Comparison of ENCODE assay signal across 12 mouse cellular contexts in genomic region chr2:117587381-117587780, GRCm38 (mm10).
DNase-seq lines count a peak whose midpoint lies in the region; ATAC-seq lines count a peak whose summit lies in the region.
"Had no signal": no experiment of that assay in that cellular context is flagged by ENCODE, and none has a peak within 500 bp of the region (broad histone marks: within the 10 kb centered on the region; RNA-seq: fewer than 3 reads in every experiment).

No protein-coding gene starts in this region.

- peak; percentile 10 to 24 for DNase-seq in heart, adult 18-20 months
- peak; percentile 16 for DNase-seq in urinary bladder, postnatal 14 days (ENCODE audit: low spot score)
- no peak for DNase-seq in urinary bladder, postnatal 10 days (ENCODE audit: low spot score)
- DNase-seq in kidney, postnatal 25 days, result peak; percentile 23 to 38
- DNase-seq in skeletal muscle tissue, adult 2 months (ENCODE audit: low read depth, low spot score), result peak; percentile 28
- no peak for DNase-seq in frontal cortex, postnatal 36 days (ENCODE audit: low spot score in 2 of 2)

- H3K27me3 ChIP-seq in heart, embryonic 12.5 days (replicated peaks), result no peaks in the 10 kb centered on the region
- H3K27me3 ChIP-seq in forebrain, embryonic 12.5 days, result no peaks in the 10 kb centered on the region
- H3K27me3 ChIP-seq: embryonic facial prominence, embryonic 13.5 days; hindbrain, embryonic 13.5 days; liver, embryonic 12.5 days had no signal

- peaks cover 11% of the 10 kb centered on the region for H3K4me1 ChIP-seq in heart, embryonic 12.5 days (replicated peaks)
- H3K4me1 ChIP-seq in forebrain, embryonic 12.5 days, result no peaks in the 10 kb centered on the region
- H3K4me1 ChIP-seq: embryonic facial prominence, embryonic 13.5 days; hindbrain, embryonic 13.5 days; liver, embryonic 12.5 days had no signal

- no peak overlapping the region for H3K4me2 ChIP-seq in heart, embryonic 12.5 days
- H3K4me2 ChIP-seq in forebrain, embryonic 12.5 days, result no peak overlapping the region
- H3K4me2 ChIP-seq: embryonic facial prominence, embryonic 13.5 days; hindbrain, embryonic 13.5 days; liver, embryonic 12.5 days had no signal

- 67% methylated on average over 3 of the region's 3 CpGs for WGBS in heart, embryonic 12.5 days
- WGBS in forebrain, embryonic 12.5 days, result 77% methylated on average over 3 of the region's 3 CpGs

- H3K36me3 ChIP-seq in heart, embryonic 12.5 days, result no peaks in the 10 kb centered on the region
- H3K36me3 ChIP-seq in forebrain, embryonic 12.5 days (replicated peaks), result no peaks in the 10 kb centered on the region
- H3K36me3 ChIP-seq: embryonic facial prominence, embryonic 13.5 days; hindbrain, embryonic 13.5 days; liver, embryonic 12.5 days had no signal

- no peak overlapping the region for H3K27ac ChIP-seq in heart, embryonic 12.5 days (ENCODE audit: poor library complexity, severe bottlenecking)
- no peak overlapping the region for H3K27ac ChIP-seq in forebrain, embryonic 12.5 days
- H3K27ac ChIP-seq: embryonic facial prominence, embryonic 13.5 days; hindbrain, embryonic 13.5 days; liver, embryonic 12.5 days had no signal

- no peak overlapping the region for H3K9ac ChIP-seq in heart, embryonic 12.5 days
- no peak overlapping the region for H3K9ac ChIP-seq in forebrain, embryonic 12.5 days
- H3K9ac ChIP-seq: embryonic facial prominence, embryonic 13.5 days; hindbrain, embryonic 13.5 days; liver, embryonic 12.5 days had no signal

- no peak for ATAC-seq in heart, embryonic 12.5 days (ENCODE audit: insufficient number of reproducible peaks, low FRiP score)
- no peak for ATAC-seq in forebrain, embryonic 12.5 days (ENCODE audit: low FRiP score)
- ATAC-seq: forebrain, embryonic 14.5 days; liver, embryonic 12.5 days had no signal

- no peaks in the 10 kb centered on the region for H3K9me3 ChIP-seq in heart, embryonic 12.5 days (replicated peaks)
- H3K9me3 ChIP-seq in forebrain, embryonic 12.5 days, result no peaks in the 10 kb centered on the region
- H3K9me3 ChIP-seq: hindbrain, embryonic 13.5 days; liver, embryonic 12.5 days had no signal

- no peak overlapping the region for H3K4me3 ChIP-seq in heart, embryonic 12.5 days
- H3K4me3 ChIP-seq in forebrain, embryonic 12.5 days (replicated peaks), result no peak overlapping the region
- H3K4me3 ChIP-seq: embryonic facial prominence, embryonic 13.5 days; hindbrain, embryonic 13.5 days; liver, embryonic 12.5 days had no signal

Comparison
In these comparisons a context has a peak if more than half of its experiments do, and no peak if none do; other contexts are left out.
1. DNase-seq: peak in heart, adult 18-20 months (2 of 2), urinary bladder, postnatal 14 days (single experiment), kidney, postnatal 25 days (2 of 2) and skeletal muscle tissue, adult 2 months (single experiment); none in urinary bladder, postnatal 10 days (single experiment) and frontal cortex, postnatal 36 days (0 of 2).